Mouse (Mus musculus): Measurements from ENCODE around the gene Cit. TPM values are rescaled to one million over a fixed set of nuclear protein-coding genes. Genes with fewer than 3 reads are reported as not detected.

Cit gene
- polyA plus RNA-seq, 3 experiments from 2014 or later = 2.9 to 27.5 (median 4.1) TPM

GRCm38 (mm10) chr5:115852431-115852830 is 7.4 kb downstream of the Cit start:
- no peak for ATAC-seq

- ATAC-seq = no peak
These were observed 8.6 kb downstream of the Cit start for GRCm38 (mm10) chr5:115853691-115854090.

- no peak for ATAC-seq
These were observed 9.3 kb downstream of the Cit start for GRCm38 (mm10) chr5:115854370-115854769.

GRCm38 (mm10) chr5:115858652-115859051 is 13.6 kb downstream of the Cit start:
- no peak for ATAC-seq

- ATAC-seq = no peak
These were observed 14.4 kb downstream of the Cit start for GRCm38 (mm10) chr5:115859461-115859860.

GRCm38 (mm10) chr5:115861991-115862390 is 16.9 kb downstream of the Cit start:
- ATAC-seq = no peak

GRCm38 (mm10) chr5:115862439-115862838 is 17.4 kb downstream of the Cit start:
- no peak for ATAC-seq

GRCm38 (mm10) chr5:115866296-115866695 is 21.2 kb downstream of the Cit start:
- no peak for ATAC-seq

- no peak for ATAC-seq
These were observed 23.5 kb downstream of the Cit start for GRCm38 (mm10) chr5:115868540-115868939.

- no peak for ATAC-seq
These were observed 24.1 kb downstream of the Cit start for GRCm38 (mm10) chr5:115869198-115869597.

GRCm38 (mm10) chr5:115871153-115871552 is 26.1 kb downstream of the Cit start:
- no peak for ATAC-seq

GRCm38 (mm10) chr5:115872106-115872505 is 27.0 kb downstream of the Cit start:
- no peak for ATAC-seq

- ATAC-seq = no peak
These were observed 27.9 kb downstream of the Cit start for GRCm38 (mm10) chr5:115872956-115873355.

- no peak for ATAC-seq
These were observed 32.3 kb downstream of the Cit start for GRCm38 (mm10) chr5:115877425-115877824.

GRCm38 (mm10) chr5:115882165-115882564 is 37.1 kb downstream of the Cit start:
- no peak for ATAC-seq

- no peak for ATAC-seq
These were observed 39.4 kb downstream of the Cit start for GRCm38 (mm10) chr5:115884429-115884828.

- ATAC-seq = no peak
These were observed 48.7 kb downstream of the Cit start for GRCm38 (mm10) chr5:115893772-115894171.

GRCm38 (mm10) chr5:115897036-115897435 is 52.0 kb downstream of the Cit start:
- peak; percentile 28 for ATAC-seq

- ATAC-seq = no peak
These were observed 62.2 kb downstream of the Cit start for GRCm38 (mm10) chr5:115907037-115908009.

GRCm38 (mm10) chr5:115908251-115908650 is 63.2 kb downstream of the Cit start:
- no peak for ATAC-seq

- ATAC-seq = no peak
These were observed 63.6 kb downstream of the Cit start for GRCm38 (mm10) chr5:115908699-115909098.

GRCm38 (mm10) chr5:115909106-115909505 is 64.0 kb downstream of the Cit start:
- no peak for ATAC-seq

GRCm38 (mm10) chr5:115910491-115910890 is 65.4 kb downstream of the Cit start:
- ATAC-seq = no peak

- ATAC-seq = no peak
These were observed 70.4 kb downstream of the Cit start for GRCm38 (mm10) chr5:115915481-115915880.
